ENCODE assay signal across 23 mouse cellular contexts in genomic region chr13:89418804-89419203, GRCm38 (mm10).
"Had no signal": no experiment of that assay in that cellular context is flagged by ENCODE, and none has a peak within 500 bp of the region (broad histone marks: within the 10 kb centered on the region; RNA-seq: fewer than 3 reads in every experiment).

No protein-coding gene starts in this region.

- H3K27me3 ChIP-seq: limb, embryonic 13.5 days; liver, embryonic 12.5 days; liver, embryonic 15.5 days; megakaryocyte, embryonic 14.5 days; midbrain, embryonic 13.5 days; neural tube, embryonic 13.5 days had no signal

- H3K9me3 ChIP-seq: limb, embryonic 10.5 days; limb, embryonic 13.5 days; liver, embryonic 12.5 days; liver, embryonic 15.5 days; megakaryocyte, embryonic 14.5 days; midbrain, embryonic 10.5 days; midbrain, embryonic 13.5 days; neural tube, embryonic 13.5 days had no signal

- H3K4me2 ChIP-seq: limb, embryonic 13.5 days; liver, embryonic 12.5 days; liver, embryonic 15.5 days; midbrain, embryonic 13.5 days; neural tube, embryonic 13.5 days had no signal

- H3K27ac ChIP-seq: limb, embryonic 10.5 days; limb, embryonic 13.5 days; liver, embryonic 12.5 days; liver, embryonic 15.5 days; macrophage; midbrain, embryonic 10.5 days; midbrain, embryonic 13.5 days; neural tube, embryonic 13.5 days; stomach, postnatal 0 days had no signal

- ATAC-seq: liver, embryonic 12.5 days; midbrain, embryonic 13.5 days; midbrain, embryonic 16.5 days had no signal

- H3K4me3 ChIP-seq: limb, embryonic 10.5 days; limb, embryonic 13.5 days; liver, embryonic 12.5 days; liver, embryonic 15.5 days; megakaryocyte, embryonic 14.5 days; midbrain, embryonic 10.5 days; midbrain, embryonic 13.5 days; myocyte; neural tube, embryonic 13.5 days had no signal

- DNase-seq: kidney, adult 18-20 months; kidney, adult 9 months; kidney, postnatal 14 days; kidney, postnatal 4 days; liver; lung, adult 2 months; lung, postnatal 14 days; retina, postnatal 1 day; thymus, adult 2 months; thymus, postnatal 14 days; thymus, postnatal 4 days had no signal

- H3K9ac ChIP-seq: limb, embryonic 13.5 days; liver, embryonic 12.5 days; liver, embryonic 15.5 days; midbrain, embryonic 13.5 days; neural tube, embryonic 13.5 days had no signal

- H3K36me3 ChIP-seq: limb, embryonic 10.5 days; limb, embryonic 13.5 days; liver, embryonic 12.5 days; liver, embryonic 15.5 days; midbrain, embryonic 10.5 days; midbrain, embryonic 13.5 days; neural tube, embryonic 13.5 days had no signal

- H3K4me1 ChIP-seq: limb, embryonic 13.5 days; liver, embryonic 12.5 days; liver, embryonic 15.5 days; midbrain, embryonic 13.5 days; neural tube, embryonic 13.5 days had no signal
